Mouse (Mus musculus) heart, adult 8-10 months (tissue): ENCODE data around the gene Cracr2b. TPM values are rescaled to one million over a fixed set of nuclear protein-coding genes. Genes with fewer than 3 reads are reported as not detected.

ENCODE experiments used
- DNase-seq: peaks from one replicate; pipeline ENCODE4 v3.0.0; 2022; ENCODE audit warnings: low spot score
- total RNA-seq, 4 experiments: library from RNA; stranded (reverse); gene quantifications; 2 replicates each; pipeline ENCODE4 v1.2.4; 2022

The Cracr2b gene
- total RNA-seq, 4 experiments from 2014 or later, result 17.7 to 24.2 (median 19.1) TPM

DNA sequence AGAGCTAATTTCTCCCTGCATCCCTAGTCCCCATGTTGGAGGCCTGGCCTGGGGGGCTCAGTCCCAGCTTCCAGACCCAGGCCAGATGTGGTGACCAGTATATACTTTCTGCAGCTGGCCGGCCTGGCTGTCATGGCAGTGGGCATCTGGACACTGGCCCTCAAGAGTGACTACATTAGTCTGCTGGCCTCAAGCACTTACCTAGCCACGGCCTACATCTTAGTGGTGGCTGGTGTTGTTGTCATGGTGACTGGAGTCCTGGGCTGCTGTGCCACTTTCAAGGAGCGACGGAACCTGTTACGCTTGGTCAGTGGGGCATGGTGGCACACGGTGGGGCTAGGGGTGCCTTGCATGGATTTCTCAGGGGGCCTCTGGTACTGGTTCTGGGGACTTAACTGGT, 8.5 kb downstream of the Cracr2b start:
- no peak for DNase-seq

DNA sequence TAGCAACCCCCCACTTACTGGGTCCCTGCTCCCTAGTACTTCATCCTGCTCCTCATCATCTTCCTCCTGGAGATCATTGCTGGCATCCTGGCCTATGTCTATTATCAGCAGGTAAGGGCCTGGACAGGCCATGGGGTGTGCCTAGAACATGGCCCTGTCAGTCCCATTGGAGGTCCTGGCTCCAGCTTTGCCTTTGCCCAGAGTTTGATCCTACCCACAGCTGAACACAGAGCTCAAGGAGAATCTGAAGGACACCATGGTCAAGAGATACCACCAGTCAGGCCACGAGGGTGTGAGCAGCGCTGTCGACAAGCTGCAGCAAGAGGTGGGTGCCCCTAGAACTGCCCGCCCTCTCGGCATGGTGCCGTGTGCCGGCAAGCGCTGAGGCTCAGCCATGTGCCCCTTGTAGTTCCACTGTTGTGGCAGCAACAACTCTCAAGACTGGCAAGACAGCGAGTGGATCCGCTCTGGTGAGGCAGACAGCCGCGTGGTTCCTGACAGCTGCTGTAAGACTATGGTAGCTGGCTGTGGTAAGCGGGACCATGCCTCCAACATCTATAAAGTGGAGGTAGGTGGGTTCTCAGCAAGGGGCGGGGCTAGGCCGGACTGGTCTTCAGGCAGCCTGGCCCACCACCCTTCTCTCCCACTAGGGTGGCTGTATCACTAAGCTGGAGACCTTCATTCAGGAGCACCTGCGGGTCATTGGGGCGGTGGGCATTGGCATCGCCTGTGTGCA, 9.2 kb downstream of the Cracr2b start:
- DNase-seq, result no peak

DNA sequence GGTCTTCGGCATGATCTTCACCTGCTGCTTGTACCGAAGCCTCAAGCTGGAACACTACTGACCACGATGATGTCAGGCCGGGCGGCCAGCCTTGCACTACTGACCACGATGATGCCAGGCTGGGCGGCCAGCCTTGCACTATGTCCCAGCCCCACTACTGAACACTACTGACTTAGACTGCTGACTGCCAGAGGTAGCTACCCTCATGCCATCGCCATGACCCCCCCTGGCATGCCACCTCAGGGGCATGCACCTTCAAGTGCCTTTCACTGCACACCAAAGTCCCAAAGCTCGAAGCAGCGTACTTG, 9.7 kb downstream of the Cracr2b start:
- no peak for DNase-seq

DNA sequence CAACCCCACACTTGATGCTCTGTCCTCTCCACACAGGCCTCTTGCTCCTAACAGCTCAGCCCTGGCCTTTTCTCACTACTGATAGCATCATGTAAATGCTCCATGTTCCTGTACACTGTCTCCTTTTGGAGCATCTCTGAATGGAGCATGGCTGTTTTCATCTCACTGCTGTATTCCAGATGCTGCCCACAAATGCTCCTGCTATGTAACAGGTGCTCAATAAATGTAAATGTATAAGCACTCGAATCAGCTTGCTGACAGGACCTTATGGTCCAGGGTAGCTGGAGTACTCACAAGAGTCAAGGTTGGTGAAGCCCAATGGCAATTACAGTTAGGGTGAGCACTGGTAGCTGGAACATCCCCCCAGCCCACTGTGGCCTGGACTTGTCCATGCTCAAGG, 10.3 kb downstream of the Cracr2b start:
- DNase-seq, result no peak

DNA sequence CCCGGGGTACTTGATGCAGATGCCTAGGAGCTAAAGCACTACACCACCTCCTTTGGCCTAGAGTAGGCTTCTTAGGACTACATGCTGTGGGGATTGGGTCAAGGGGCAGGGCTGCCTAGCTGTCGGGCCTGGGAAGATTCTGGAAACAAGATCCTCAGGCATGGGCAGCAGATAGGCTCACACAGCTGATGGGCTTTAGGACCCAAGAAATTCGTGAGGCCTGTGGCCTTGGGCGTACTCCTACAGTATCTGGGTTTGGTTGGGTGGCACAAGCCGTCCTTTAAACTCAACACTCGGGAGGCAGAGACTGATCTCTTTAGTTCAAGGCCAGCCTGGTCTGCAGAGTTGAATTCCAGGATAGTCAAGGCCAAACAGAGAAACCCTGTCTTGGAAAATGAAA, 11.3 kb downstream of the Cracr2b start:
- no peak for DNase-seq

DNA sequence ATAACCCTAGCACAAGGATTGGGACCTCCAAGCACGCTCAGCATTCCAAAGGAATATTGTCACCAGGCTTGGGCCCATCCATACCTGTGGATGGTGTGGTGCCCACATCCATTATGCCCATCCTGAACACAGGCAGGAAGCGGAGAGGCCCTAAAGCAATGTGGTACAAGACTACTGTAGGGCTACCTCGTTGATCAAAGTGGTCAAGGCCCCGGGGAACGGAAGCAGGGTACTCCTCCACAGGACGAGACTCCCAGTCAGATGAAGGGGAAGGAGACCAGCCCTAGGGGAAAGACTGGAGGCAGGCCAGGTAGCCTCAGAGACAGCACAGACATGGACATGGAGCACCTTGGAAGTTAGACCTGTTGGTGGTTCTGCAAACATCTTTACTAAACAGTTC, 11.9 kb downstream of the Cracr2b start:
- DNase-seq, result no peak

DNA sequence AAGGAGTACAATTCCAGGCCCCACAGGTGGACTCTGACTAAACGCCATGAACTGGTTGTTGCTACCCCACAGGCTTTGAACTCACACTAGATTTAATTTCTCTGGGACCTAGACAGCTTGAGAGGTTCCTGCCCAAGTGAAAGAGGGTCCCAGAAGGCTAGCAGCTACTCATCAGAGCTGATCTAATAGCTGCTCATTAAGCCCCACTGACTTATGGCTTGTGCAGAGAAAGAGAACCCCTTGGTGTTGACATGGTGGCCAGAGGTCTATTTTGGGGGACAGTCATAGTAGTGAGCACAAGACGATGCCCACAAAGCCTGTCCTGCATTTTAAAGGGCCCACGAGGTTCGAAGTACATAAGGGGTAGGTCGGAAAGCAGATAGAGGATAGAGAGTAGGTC, 13.3 kb downstream of the Cracr2b start:
- no peak for DNase-seq

DNA sequence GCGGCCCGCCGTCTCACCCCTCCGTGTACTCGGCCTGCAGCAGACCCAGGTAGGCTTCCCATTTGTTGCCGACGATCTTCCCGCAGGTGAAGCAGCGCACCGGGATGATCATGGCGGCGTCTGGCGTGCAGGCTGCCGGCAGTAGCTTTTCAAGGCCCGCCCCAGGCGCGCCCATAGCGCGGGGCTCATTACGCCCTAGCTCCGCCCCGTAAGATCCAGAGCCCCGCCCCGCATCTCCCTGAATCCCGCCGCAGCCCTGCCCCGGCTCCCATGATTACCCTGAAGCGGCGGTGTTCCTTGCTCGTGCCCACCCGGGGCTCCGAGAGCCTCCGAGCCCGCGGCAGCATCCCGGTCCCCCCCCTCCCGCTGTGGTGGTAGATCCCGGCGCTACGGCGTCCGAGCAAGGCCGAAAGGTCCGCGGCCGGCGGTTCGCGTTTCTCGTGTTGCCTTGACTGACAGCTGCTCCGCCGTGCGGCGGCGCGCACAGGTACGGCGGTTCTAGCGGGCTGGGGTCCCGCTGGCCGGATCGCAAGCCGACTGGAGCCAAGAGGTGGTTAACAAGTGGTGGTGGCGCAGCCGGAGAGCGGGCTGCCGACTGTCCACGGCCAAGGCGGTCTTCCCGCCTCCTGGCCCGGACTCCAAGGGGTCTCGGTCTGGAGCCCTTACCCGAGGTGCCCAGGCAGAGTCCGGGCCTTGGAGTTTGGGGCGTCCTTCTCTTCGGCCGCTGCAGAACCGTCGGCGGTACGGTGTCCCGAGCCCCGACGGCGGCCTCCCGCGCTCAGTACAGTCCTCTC, 14.3 kb downstream of the Cracr2b start, which contains the start of the genes Polr2l and Tspan4:
TSS of gene Polr2l (minus strand) at position 122 of the 794 bp plus-strand sequence.
TSS of gene Tspan4 (plus strand) at position 230 of the 794 bp plus-strand sequence.
- DNase-seq, result peak; percentile 75

DNA sequence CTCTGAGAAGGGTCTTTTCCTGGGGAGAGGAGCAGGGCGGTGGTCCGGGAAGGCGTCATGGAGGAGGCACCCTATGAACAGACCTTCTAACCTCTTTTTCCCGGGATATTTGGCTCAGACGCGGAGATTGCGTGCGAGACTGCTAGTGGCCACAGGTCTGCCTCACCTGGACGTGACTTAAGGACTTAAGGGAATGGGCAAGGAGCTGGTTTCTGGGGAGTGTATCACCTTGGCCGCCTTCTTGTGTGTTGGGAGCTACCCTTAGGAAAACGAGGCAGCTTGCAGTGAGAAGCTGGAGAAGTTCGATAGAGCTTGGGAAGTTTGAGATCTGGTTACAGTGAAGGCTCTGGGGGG, 14.9 kb downstream of the Cracr2b start:
- no peak for DNase-seq

DNA sequence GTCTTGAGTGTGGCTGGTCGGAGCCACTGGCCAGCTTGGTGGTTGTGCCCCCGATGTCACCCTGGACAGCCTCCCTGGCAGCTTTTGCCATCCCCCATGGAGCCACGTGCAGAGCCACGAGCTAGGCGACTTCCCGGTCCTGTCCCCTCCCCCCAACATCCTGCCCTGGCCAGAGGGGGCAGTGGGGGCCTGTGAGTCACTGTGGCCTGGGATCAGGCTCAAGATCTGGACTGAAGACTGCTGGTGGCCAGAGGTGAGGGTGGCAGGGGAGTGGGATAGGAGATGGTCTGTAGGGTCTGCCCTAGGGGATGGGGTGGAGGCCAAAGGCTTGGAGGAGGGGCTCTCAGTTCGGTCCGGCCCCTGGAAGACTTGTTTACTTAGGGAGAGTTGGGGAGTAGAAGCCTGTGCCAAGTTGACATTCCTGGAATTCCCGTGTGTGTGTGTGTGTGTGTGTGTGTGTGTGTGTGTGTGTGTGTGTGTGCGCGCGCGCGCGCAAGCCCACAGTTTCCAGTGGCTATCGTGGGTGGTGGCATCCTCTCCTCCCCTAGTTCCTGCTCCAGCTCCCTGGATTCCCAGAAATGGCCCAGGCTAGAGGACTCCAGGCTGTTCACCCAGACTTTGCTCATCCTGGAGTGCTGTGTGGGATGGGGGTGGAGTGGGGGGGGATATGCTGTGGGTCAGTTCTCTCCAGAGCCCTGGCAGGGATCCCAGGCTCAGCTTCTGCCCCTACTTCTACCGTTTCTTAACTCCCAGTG, 15.5 kb downstream of the Cracr2b start:
- peak; percentile 88 for DNase-seq

DNA sequence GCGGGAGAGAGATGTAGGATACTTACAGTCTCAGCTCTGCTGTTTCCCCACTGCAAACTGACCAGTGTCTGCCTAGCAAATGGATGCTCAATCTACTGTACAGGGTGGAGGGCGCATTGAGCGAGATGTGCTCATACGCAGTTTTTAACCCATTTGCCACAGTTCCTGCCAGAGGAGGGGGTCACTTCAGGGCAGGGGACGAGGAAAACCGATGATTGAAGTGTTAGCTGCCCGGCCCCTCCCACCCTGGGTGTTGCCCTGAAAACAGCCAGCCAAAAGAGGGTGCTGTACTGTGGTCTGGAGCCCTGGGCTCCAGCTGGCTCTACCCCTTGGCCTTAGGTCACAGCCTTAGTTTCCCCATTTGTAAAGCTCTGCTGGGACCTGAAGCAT, 16.1 kb downstream of the Cracr2b start:
- no peak for DNase-seq

DNA sequence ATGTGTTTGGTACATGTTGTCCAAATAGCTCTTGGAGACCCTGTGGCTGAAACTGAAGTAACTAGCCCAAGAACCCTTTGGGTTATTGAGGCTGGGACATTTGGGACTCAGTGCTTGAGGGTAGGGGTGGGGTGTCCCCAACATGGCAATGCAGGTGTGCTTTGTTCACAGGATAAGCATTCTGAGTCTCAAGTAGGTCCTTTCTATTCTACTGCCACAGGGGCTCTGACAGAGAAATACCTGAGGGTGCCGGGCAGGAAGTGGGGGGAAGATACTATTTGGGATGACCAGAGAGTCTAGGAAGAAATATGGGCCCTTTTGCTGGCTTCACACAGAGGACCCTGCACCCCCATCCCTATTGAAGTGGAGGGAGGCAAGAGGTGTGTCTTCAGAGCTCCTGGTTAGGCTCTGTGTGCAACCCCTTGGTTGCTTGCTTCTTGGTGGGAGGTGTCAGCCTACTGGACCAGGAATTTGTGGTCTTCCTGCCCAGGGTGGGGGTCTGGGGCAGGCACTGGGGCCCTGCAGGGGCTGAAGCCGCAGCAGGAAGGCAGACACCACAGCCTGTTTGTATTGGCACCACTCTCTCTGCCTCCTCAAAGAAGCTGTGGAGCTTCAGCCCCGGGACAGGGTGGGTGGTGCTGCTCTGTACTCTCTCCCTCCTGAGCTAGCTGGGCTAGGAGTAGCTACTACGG, 16.8 kb downstream of the Cracr2b start:
- DNase-seq, result no peak

DNA sequence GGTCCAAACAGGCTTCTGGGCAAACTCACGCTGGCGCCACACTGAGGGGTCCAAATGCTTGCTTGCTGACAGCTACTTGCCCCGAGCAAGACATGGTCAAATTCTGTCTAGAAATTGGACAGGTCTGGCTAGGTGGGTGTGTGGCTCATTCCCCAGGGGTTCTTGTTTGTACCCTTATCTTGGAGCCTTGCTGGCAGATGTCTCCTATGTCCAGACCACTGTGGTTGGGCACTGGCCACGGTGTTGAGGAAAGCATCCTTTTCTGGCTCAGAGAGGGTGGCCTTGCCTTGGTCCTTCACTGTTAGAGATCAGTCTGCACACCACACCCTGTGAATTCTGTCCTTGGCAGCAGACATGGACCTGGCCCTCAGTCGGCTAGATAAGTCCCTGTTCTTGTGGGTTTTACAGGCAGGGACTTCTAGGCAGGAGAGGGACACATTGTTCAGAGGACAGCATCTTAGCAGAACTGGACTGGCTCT, 17.4 kb downstream of the Cracr2b start:
- DNase-seq, result no peak

DNA sequence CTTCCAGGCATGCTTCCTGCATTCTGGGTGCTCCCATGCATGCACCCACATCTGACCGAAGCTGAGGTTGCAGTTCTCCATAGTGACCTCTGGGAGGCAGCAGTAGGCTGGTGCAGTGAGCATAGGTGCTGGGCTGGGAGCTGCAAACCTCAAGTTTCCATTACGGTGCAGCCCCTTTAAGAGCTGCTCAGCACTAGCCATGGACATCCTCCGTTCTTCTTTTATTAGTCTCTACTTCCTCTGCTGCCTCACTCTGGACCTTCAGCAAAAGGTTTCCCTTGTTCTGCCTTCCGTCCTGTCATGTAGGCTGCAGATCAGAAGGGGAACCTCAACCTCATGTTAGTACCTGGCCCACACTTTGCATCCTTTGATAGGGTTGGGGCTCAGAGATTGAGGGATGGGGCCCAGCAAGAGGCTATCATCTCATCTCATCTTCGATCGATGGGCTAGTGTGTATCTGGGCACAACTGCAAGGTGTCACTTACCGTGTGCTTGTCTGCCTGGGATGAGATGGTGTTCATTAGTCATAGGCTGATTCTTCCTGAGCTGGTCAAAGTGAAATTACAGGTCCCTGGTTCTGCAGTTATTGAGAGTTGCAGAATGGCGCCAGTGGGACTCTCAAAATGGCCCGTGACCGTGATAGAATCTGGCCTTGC, 20.1 kb downstream of the Cracr2b start:
- DNase-seq, result no peak

DNA sequence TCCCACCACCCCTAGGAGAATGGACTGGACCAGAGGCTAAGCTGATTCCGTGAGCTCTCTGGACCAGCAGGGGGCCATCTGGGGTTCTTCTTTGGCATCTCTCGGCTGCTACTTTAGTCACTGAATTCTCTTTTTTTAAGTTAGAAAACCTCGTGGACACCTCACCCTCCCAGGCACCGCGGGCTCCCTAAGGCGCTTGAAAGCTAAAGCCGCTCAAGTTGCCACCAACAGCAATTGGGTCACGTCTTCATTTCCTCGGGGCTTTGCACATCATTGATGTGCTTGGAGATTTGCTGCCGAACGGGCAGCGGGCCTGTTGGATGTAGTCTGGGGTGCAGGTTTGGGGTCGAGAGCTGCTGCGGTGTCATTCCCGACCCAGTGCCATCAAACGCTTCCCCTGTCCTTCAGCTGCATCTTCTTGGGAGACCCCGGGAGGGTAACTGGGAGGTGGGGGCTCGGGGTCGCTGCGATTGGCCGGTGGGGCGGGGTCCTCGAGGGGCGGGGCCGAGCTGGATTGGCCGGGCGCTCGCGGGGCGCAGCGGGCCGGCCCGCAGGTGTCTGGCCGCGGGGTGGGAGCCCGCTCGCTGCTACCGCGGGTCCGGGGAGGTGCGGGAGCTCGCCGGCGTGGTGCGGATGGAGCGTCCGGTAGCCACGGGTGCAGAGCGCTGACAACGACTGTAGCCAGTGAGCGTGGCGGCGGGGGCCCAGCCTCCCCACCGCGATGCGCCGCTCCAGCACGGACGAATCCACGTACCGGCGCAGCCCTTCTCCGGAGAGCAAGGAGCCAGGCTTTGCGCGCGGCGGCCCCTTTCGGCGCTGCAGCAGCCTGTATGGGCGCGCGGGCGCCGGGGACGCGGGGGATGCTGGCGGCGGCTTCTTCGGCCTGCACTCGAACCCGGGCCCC, 20.9 kb downstream of the Cracr2b start:
- no peak for DNase-seq

DNA sequence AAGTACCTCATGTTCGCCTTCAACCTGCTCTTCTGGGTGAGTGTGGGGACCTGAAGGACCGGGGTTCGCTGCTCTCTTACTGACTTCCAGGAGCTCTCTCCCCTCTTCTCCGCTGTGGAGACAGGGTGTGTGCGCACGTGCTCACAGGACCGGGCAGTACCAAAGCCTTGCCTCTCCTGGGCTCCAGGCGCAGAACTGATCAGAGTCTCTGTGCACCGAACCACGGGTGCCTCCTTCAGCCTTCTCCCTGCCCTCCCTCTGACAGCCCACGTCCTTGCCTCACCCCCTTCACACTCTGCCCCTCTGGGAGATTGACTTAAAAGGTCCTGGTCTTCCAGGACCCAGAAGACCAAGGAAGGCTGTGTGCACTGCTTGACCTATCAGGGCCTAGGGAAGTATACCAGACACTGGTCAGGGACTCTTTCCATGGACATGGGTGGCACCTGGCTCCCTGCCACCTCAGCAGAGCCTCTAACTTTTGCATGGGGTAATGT, 21.7 kb downstream of the Cracr2b start:
- no peak for DNase-seq

DNA sequence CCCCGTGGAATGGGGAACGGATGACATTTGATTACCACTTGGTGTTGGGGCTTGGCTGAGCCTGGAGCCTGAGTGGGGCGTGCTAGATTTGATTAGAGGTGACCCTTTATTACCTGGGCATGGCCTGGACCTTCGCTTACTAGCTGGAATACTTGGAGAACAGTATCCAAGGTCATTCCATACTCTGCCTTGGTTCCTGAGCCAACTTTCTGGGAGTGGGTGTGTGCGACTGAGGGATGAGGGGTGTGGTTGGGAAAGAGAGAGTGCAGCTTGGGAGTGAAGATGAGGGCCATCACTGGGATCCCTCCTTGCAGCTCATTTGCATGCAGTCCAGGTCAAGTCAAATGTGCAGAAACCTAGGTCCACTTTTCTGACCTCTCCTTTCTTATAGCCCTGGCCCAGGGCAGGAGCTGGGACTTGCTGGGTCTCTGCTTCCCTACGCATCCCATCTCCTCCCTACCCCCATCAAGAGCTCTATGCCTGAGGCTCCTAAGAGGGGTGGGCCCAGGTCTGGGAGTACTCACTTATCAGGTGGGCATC, 22.3 kb downstream of the Cracr2b start:
- no peak for DNase-seq

DNA sequence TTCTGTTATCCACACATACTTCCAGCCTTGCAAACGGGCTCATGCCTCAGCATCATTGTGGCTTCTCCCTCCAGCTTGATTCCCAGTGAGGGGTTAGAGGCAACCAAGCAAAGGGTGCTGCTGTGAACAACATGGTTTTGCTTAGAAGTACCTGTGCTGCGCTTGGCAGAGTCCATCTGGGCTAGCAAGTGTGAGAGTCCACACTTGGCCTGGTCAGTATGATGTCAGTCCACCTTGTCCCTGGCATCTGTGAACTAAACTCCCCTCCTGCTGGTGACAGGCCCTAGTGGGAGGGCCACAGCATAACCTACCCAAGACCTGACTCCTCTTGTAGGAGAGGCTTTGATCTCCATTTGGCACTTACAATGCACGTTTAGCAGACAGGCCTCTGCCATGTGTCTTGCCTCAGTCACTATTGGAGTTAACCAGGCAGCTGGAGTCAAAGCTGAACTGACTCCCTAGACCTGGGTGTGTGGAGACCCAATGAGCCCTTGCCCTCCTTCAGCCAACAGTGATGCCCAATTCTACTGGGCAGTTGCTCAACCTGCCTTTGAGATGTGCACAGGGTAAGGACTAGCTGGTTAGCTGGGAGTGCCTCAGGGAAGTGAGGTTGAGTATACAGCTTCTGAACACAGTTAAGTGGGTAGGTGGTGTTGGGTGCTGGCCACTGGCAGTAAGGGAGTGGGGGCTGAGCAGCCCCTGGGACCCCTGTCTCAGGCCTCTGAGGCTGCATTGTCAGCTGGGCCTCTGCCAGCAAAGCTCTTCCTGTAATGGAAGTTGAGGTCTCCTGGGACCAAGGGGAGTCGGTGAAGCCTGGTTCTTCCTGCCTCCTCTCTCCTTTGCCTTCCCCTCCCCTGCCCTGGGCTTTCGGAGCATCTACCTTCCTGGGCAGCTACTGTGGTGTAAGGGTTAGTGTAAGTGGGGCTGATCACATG, 23.6 kb downstream of the Cracr2b start:
- no peak for DNase-seq

DNA sequence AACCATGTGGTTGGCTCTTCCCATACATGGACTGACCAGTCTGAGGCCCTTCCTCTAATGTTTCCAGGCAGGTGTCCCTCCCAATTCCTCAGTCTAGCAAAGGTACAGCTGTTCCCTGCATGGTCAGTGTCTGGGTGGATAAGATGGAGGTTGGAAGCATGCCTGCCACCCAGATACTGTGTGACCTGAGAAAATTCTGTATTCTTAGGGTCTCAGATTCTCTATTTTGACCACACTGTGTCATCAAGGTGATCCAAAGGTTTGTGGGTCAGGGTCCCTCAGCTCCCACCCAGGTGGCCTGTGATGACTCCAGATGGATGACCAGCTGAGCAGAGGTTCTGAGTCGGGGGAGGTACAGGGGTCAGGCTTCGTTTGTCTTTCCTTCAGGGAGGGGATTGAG, 24.3 kb downstream of the Cracr2b start:
- DNase-seq, result no peak
